Mouse (Mus musculus) liver, adult 2 months (tissue): ENCODE results near the gene Gata2. TPM values are rescaled to one million over a fixed set of nuclear protein-coding genes. Genes with fewer than 3 reads are reported as not detected.

Experiments used
- DNase-seq: peaks from one replicate; pipeline ENCODE4 v3.0.0-alpha.2; 2011; ENCODE audit warnings: low read depth, low spot score; ENCODE audit errors: extremely low read depth
- H3K27ac ChIP-seq: fragments of 200-500 bp; replicated peaks from 2 replicates; pipeline ENCODE4 v1.5.1; 2012; ENCODE audit warnings: low read depth, mild to moderate bottlenecking, control low read depth, inconsistent platforms, low read length; ENCODE audit not compliant: insufficient read depth
- H3K27me3 ChIP-seq: fragments of 200-500 bp; 2 replicates; pipeline ENCODE4 v1.6.1; 2012; ENCODE audit warnings: mild to moderate bottlenecking, moderate library complexity, low read length, inconsistent platforms; ENCODE audit not compliant: control insufficient read depth, insufficient read depth
- H3K36me3 ChIP-seq: fragments of 200-500 bp; 2 replicates; pipeline ENCODE4 v1.6.1; 2012; ENCODE audit warnings: low read length, inconsistent platforms; ENCODE audit not compliant: control insufficient read depth, insufficient read depth
- H3K4me1 ChIP-seq: fragments of 200-500 bp; 2 replicates; pipeline ENCODE4 v1.6.1; 2011; ENCODE audit warnings: low read length; ENCODE audit not compliant: control insufficient read depth, insufficient read depth
- H3K4me3 ChIP-seq: fragments of 200-500 bp; 2 replicates; pipeline ENCODE4 v1.5.1; 2011; ENCODE audit warnings: low read depth, mild to moderate bottlenecking, control low read depth, low read length, moderate library complexity; ENCODE audit not compliant: insufficient read depth
- H3K79me2 ChIP-seq: fragments of 200-500 bp; 2 replicates; pipeline ENCODE4 v1.6.1; 2012; ENCODE audit warnings: inconsistent platforms, mild to moderate bottlenecking, low read length, moderate library complexity; ENCODE audit not compliant: control insufficient read depth, insufficient read depth
- H3K9ac ChIP-seq: fragments of 200-500 bp; 2 replicates; pipeline ENCODE4 v1.6.1; 2012; ENCODE audit warnings: low read depth, mild to moderate bottlenecking, control low read depth, inconsistent platforms, low read length
- CTCF ChIP-seq: fragments of 200-500 bp; IDR thresholded peaks from 2 replicates; pipeline ENCODE4 v1.5.1; 2011; ENCODE audit warnings: low read depth, low read length, control low read depth
- POLR2A ChIP-seq: fragments of 200-500 bp; IDR thresholded peaks from 2 replicates; pipeline ENCODE4 v1.6.1; 2011; ENCODE audit warnings: low read length, control low read depth; ENCODE audit not compliant: insufficient read depth; ENCODE audit errors: extremely low read depth
- WGBS: fragments of 180-500 bp; shearing (Covaris S2); methylation state at CpG from one replicate; pipeline ENCODE4 v1.1.7; 2018; 5-methylcytosine and 5-hydroxymethylcytosine counted together
- polyA plus RNA-seq: library from polyadenylated mRNA; depleted of rRNA; stranded (reverse); fragments of >200 nt; gene quantifications from 2 replicates; pipeline ENCODE4 v1.2.3, GENCODE M21; 2012
- total RNA-seq: library from RNA; depleted of rRNA; stranded (reverse); fragments of >200 nt; gene quantifications from 2 replicates; pipeline ENCODE4 v1.2.3, GENCODE M21; 2014

Gata2 gene
- total and polyA plus RNA-seq, 2 experiments = 0.09 to 1.7 TPM

GRCm38 (mm10) chr6:88208321-88208720 is 14.6 kb downstream of the Gata2 start:
- Histone ChIP-seq H3K27me3 (peaks cover 5% of the 10 kb centered on the region; the same call in 1 of the 2 replicates), H3K4me1 (no peaks in the 10 kb centered on the region), H3K36me3 (no peaks in the 10 kb centered on the region), H3K27ac (no peak overlapping the region), H3K79me2 (no peaks in the 10 kb centered on the region), H3K4me3 (no peak overlapping the region), H3K9ac (no peak overlapping the region)
- 96% methylated on average over 3 of the region's 3 CpGs for WGBS
- DNase-seq = no peak
- TF ChIP-seq CTCF (no peak), POLR2A (no peak)

- Histone ChIP-seq H3K4me3 (no peak overlapping the region), H3K4me1 (no peaks in the 10 kb centered on the region), H3K27ac (no peak overlapping the region), H3K79me2 (no peaks in the 10 kb centered on the region), H3K36me3 (no peaks in the 10 kb centered on the region), H3K27me3 (peaks cover 3% of the 10 kb centered on the region; the same call in 1 of the 2 replicates), H3K9ac (no peak overlapping the region)
- TF ChIP-seq POLR2A = no peak
- no peak for TF ChIP-seq CTCF
- 69% methylated on average over 5 of the region's 5 CpGs for WGBS
- DNase-seq = no peak
Measured at GRCm38 (mm10) chr6:88209453-88209852, 15.8 kb downstream of the Gata2 start.

- DNase-seq = no peak
- no peaks in the 10 kb centered on the region for H3K36me3 ChIP-seq
- no peaks in the 10 kb centered on the region for H3K4me1 ChIP-seq
- no peak for TF ChIP-seq CTCF
- no peak for TF ChIP-seq POLR2A
- H3K27ac ChIP-seq = no peak overlapping the region
- 56% methylated on average over 3 of the region's 3 CpGs for WGBS
- no peaks in the 10 kb centered on the region for H3K27me3 ChIP-seq
- H3K9ac ChIP-seq = no peak overlapping the region
- no peaks in the 10 kb centered on the region for H3K79me2 ChIP-seq
- H3K4me3 ChIP-seq = no peak overlapping the region
Measured at GRCm38 (mm10) chr6:88210182-88210581, 16.5 kb downstream of the Gata2 start.

GRCm38 (mm10) chr6:88215797-88216196 is 22.1 kb downstream of the Gata2 start:
- Histone ChIP-seq H3K27me3 (no peaks in the 10 kb centered on the region), H3K79me2 (no peaks in the 10 kb centered on the region), H3K4me3 (no peak overlapping the region), H3K4me1 (no peaks in the 10 kb centered on the region), H3K9ac (no peak overlapping the region), H3K27ac (no peak overlapping the region), H3K36me3 (no peaks in the 10 kb centered on the region)
- 67% methylated on average over 6 of the region's 6 CpGs for WGBS
- no peak for DNase-seq
- no peak for TF ChIP-seq CTCF
- TF ChIP-seq POLR2A = no peak

GRCm38 (mm10) chr6:88216199-88216598 is 22.5 kb downstream of the Gata2 start:
- Histone ChIP-seq H3K27me3 (no peaks in the 10 kb centered on the region), H3K79me2 (no peaks in the 10 kb centered on the region), H3K27ac (no peak overlapping the region), H3K9ac (no peak overlapping the region), H3K4me3 (no peak overlapping the region), H3K36me3 (no peaks in the 10 kb centered on the region), H3K4me1 (no peaks in the 10 kb centered on the region)
- DNase-seq = no peak
- TF ChIP-seq CTCF (no peak), POLR2A (no peak)
- 86% methylated on average over 4 of the region's 4 CpGs for WGBS

GRCm38 (mm10) chr6:88219094-88219493 is 25.4 kb downstream of the Gata2 start:
- WGBS = 46% methylated on average over 4 of the region's 4 CpGs

More at GRCm38 (mm10) chr6:88219094-88219493, 25.4 kb downstream of the Gata2 start:
- no peak overlapping the region for H3K4me3 ChIP-seq
- DNase-seq = no peak
- H3K9ac ChIP-seq = no peak overlapping the region
- H3K27ac ChIP-seq = no peak overlapping the region
- no peaks in the 10 kb centered on the region for H3K4me1 ChIP-seq
- no peaks in the 10 kb centered on the region for H3K36me3 ChIP-seq
- H3K27me3 ChIP-seq = no peaks in the 10 kb centered on the region
- H3K79me2 ChIP-seq = no peaks in the 10 kb centered on the region
- TF ChIP-seq POLR2A (no peak), CTCF (no peak)
